Mouse (Mus musculus): ENCODE measurements at regions not wholly inside any gene's neighbourhood (a gene's known extent, or its start where the extent isn't known, plus 50 kb on each side); places are given as distances from the start of the nearest gene placed in this dataset.
A peak's percentile ranks its signal among the peaks of the same experiment; 100 is the strongest.

- DNase-seq, result no peak
These were observed 85.2 kb upstream of the Tmem150c start for GRCm38 (mm10) chr5:100244811-100245210.

GRCm38 (mm10) chr5:100240876-100241275 is 81.3 kb upstream of the Tmem150c start:
- peak; percentile 82 to 89 for DNase-seq

DNA sequence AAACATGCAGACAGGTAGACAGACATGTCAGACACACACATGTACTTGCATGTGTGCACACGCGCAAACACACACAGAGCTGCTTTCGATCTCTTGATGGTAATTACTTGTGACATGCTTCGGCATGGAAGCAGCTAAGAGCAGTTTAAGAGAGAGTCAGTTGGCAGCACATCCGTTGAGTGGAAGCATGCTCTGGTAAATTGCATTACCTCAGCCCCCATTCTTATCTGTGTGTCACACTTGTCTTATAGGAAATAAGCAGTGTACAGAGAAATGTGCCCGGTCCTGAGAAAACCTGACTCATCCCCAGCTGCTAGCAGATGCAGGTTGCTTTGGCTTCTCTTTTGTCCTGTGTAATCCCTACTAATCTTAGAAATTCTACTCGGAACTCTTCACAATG is 80.0 kb upstream of the Tmem150c start:
- DNase-seq, result no peak

GRCm38 (mm10) chr5:100238287-100239036 is 78.9 kb upstream of the Tmem150c start:
- DNase-seq, result peak in 1 of 2 experiments; percentile 49

- DNase-seq, result peak; percentile 63 to 67
These were observed 78.2 kb upstream of the Tmem150c start for GRCm38 (mm10) chr5:100237674-100238278.

- DNase-seq, result no peak
These were observed 76.7 kb upstream of the Tmem150c start for GRCm38 (mm10) chr5:100236277-100236676.

- DNase-seq, result no peak
These were observed 72.5 kb upstream of the Tmem150c start for GRCm38 (mm10) chr5:100232076-100232475.

DNA sequence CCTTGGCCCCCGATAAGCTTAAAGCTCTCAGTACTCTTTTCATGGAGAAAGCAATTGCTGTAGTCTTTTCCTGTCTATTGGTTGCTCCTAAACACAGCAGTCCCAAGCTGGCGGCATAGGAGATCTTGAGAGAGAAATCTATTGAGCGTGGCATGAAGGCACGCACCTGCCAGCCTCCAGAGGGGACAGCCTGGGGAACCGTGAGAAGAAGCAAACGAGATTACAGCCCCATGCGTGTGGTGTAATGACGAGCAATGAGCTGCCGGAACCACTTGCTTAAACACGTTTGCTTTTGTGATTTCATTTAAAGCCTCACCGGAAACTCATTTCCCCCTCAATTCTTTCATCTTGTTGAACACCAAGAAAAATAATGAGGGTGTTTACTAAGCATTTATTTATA is 72.0 kb upstream of the Tmem150c start:
- no peak for DNase-seq

GRCm38 (mm10) chr5:100230038-100230437 is 70.4 kb upstream of the Tmem150c start:
- no peak for DNase-seq

DNA sequence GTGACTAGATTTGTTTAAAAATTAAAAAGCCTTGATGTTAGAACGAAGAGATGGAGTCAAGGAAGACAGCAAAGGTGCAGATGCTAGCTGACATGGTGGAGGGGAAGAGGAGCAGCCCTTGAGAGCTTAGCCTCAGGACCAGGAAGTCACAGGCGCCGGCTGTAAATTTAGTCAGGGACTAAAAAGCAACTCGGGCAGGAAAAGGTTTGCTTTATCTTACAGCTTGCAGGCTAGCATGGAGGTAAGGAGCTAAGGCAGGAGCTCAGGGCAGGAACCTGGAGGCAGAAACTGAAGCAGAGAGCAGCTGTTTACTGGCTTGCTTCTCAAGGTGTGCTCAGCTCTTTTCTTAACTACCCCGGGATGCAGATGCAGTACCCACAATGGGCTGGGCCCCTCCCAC is 68.3 kb upstream of the Tmem150c start:
- DNase-seq, result no peak

- peak; percentile 56 to 80 for DNase-seq
These were observed 67.1 kb upstream of the Tmem150c start for GRCm38 (mm10) chr5:100226571-100227235.

- DNase-seq, result no peak
These were observed 65.9 kb upstream of the Tmem150c start for GRCm38 (mm10) chr5:100225491-100225890.

DNA sequence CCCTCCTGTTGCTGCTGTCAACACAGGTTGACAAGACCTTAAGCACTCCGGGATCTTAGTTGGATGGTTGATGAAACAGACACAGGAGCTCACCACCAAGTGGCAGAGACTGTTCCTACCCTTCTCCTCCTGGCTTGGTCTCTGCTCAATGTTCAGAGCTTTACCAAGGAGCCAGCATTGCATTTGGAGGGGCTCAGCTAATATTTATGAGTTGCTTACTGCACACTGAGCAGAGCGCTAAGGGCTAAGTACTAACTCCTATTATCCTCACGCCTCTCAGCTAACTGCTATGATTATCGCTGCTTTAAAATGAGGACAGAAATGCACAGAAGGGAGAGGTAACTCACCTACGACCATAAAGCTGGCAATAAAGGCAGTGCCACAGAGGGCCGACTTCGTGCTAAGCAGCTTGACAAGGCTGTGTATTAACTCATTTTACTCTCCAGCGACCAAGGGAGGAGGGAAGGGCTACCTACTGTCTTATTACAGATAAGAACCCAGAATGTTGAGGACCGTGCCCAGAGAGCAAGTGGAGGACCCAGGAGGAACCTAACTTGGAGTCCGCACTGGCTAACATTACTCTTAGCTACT is 65.3 kb upstream of the Tmem150c start:
- no peak for DNase-seq

DNA sequence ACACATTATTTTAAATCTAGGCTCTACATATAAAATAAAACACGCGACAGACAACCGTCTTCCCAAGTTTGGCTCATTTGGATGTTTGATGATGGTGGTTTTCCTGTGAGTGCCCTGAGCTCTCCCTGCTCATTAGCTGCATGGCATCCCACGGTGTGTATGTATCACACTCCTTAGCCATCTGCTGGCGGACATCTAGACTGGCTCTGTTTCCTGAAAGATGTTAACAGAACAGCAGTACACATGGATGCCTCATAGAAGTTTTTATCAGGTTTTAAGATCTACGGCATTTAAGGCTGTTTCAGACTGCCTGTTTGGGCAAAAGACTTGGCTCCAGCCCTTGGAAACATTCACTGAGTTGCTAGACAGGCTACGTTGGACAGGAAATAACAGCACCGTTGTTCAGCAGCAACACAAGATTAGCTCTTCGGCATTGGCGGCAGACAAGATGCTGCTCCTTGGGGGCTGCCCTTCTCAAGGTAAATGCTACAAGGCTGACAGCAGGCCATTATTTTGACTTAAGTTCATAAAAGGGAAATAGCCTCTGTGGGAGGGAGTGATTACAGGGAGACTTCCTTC is 61.5 kb upstream of the Tmem150c start:
- peak; percentile 47 to 53 for DNase-seq

- no peak for DNase-seq
These were observed 60.7 kb upstream of the Tmem150c start for GRCm38 (mm10) chr5:100220320-100220719.

DNA sequence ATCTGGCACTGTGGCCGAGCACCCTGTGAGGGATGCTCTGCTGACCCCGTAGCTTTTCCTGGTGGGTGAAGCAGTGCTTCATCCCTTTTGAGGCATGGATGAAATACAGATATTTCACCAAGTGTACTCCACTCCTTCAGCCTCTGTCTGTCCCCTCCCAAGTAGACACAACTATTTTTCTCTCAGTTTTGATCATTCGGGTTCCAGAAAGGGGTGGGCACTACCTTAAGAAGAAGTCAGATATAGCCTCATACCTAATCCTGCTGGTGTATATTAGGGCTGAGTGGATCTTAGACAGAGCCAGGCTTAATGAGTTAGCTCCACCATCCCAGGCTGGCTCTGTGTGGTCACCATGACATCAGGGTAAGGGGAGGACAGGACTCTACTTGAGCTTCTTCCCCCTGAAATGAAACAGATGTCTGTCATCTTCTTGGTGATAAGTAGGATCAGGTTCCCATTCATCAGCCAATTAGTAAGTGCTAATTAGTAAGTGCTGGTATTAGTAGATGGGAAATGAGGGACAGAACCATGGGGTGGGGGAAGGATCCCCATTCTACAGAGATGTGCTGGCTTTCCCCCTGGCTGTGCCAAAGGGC is 58.7 kb upstream of the Tmem150c start:
- no peak for DNase-seq

- no peak for DNase-seq
These were observed 57.8 kb upstream of the Tmem150c start for GRCm38 (mm10) chr5:100217178-100218035.

DNA sequence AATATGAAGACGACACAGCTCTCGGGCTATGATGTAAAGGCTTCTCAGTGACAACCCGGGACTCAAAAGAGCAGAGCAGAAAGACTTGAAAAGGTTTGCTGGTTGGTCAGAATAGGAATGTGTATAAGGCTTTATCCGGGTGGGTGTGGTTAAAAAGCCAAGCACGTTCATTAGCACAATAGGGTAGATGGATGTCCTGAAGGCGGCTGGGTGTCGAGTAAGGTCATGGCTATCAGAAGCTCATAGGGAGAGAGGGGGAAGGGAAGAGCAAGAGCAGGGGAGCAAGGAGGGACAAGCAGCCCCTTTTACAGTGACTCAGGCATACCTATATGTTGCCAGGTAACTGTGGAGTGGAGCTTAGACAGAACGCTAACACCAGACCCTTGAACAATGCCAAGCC is 54.3 kb upstream of the Tmem150c start:
- DNase-seq, result no peak

- DNase-seq, result no peak
These were observed 51.1 kb upstream of the Tmem150c start for GRCm38 (mm10) chr5:100210708-100211107.

Measured in cerebellum, postnatal 10 days (tissue).